Mouse (Mus musculus) cerebellum, adult 2 months (tissue): ENCODE measurements around the gene Mark2. TPM values are rescaled to one million over a fixed set of nuclear protein-coding genes. Genes with fewer than 3 reads are reported as not detected.

Experiments used
- DNase-seq, 2 experiments: peaks; one replicate each; pipeline ENCODE4 v3.0.0; 2021
- H3K27ac ChIP-seq: fragments of 200-500 bp; 2 replicates; pipeline ENCODE4 v1.5.1; 2012; ENCODE audit warnings: low read length, control low read depth, inconsistent platforms; ENCODE audit not compliant: insufficient read depth
- H3K27me3 ChIP-seq: fragments of 200-500 bp; 2 replicates; pipeline ENCODE4 v1.6.1; 2012; ENCODE audit warnings: inconsistent platforms, mild to moderate bottlenecking, low read length, moderate library complexity; ENCODE audit not compliant: control insufficient read depth, insufficient read depth
- H3K4me1 ChIP-seq: fragments of 200-500 bp; 2 replicates; pipeline ENCODE4 v1.6.1; 2011; ENCODE audit warnings: low read length; ENCODE audit not compliant: control insufficient read depth, insufficient read depth
- H3K4me3 ChIP-seq: fragments of 200-500 bp; replicated peaks from 2 replicates; pipeline ENCODE3; 2011; ENCODE audit warnings: mild to moderate bottlenecking, low read depth, low read length, control low read depth; ENCODE audit not compliant: insufficient read depth
- CTCF ChIP-seq: fragments of 200-500 bp; IDR thresholded peaks from 2 replicates; pipeline ENCODE4 v1.5.1; 2011; ENCODE audit warnings: low read depth, mild to moderate bottlenecking, control low read depth, low read length, moderate library complexity, borderline replicate concordance; ENCODE audit not compliant: insufficient read depth
- POLR2A ChIP-seq: fragments of 200-500 bp; IDR thresholded peaks from 2 replicates; pipeline ENCODE4 v1.6.1; 2011; ENCODE audit warnings: low read length, control low read depth, borderline replicate concordance; ENCODE audit not compliant: insufficient read depth
- WGBS: fragments of 180-500 bp; shearing (Covaris S2); methylation state at CpG from one replicate; pipeline ENCODE4 v1.1.7; 2018; 5-methylcytosine and 5-hydroxymethylcytosine counted together
- polyA plus RNA-seq: library from polyadenylated mRNA; depleted of rRNA; stranded (reverse); fragments of >200 nt; gene quantifications from 2 replicates; pipeline ENCODE4 v1.2.3, GENCODE M21; 2012; rRNA removed

The Mark2 gene
- polyA plus RNA-seq: 75.3 and 76.2 TPM in 2 replicates

GRCm38 (mm10) chr19:7341512-7342397 lies at the start of gene Mark2:
TSS of gene Mark2 (minus strand) at chr19:7341860.
- peak; percentile 99 to 100 for DNase-seq
- TF ChIP-seq POLR2A (peak; percentile 89), CTCF (no peak)
- Histone ChIP-seq H3K27me3 (no peaks in the 10 kb centered on the region), H3K4me1 (peaks cover 15% of the 10 kb centered on the region), H3K27ac (peak within 1 kb of the TSS; percentile 46; the same call in 1 of the 2 replicates), H3K4me3 (peak within 1 kb of the TSS; percentile 94)
- 2% methylated on average over 63 of the region's 63 CpGs for WGBS

GRCm38 (mm10) chr19:7388488-7388887 lies 46.8 kb upstream of the Mark2 start:
- Histone ChIP-seq H3K4me1 (no peaks in the 10 kb centered on the region), H3K27me3 (no peaks in the 10 kb centered on the region), H3K4me3 (no peak overlapping the region), H3K27ac (no peak overlapping the region)
- DNase-seq: no peak
- no peak for TF ChIP-seq POLR2A
- no peak for TF ChIP-seq CTCF
- 90% methylated on average over 6 of the region's 6 CpGs for WGBS

- no peak for DNase-seq
- TF ChIP-seq POLR2A (no peak), CTCF (no peak)
- Histone ChIP-seq H3K4me3 (no peak overlapping the region), H3K27ac (no peak overlapping the region), H3K4me1 (no peaks in the 10 kb centered on the region; the same call in 1 of the 2 replicates), H3K27me3 (no peaks in the 10 kb centered on the region)
- WGBS: 16% methylated on average over 2 of the region's 2 CpGs
Measured at GRCm38 (mm10) chr19:7386042-7386441, 44.4 kb upstream of the Mark2 start.

GRCm38 (mm10) chr19:7382903-7383865 lies 41.5 kb upstream of the Mark2 start, which contains the start of gene Spindoc:
TSS of gene Spindoc (minus strand) at chr19:7382994.
- DNase-seq: peak; percentile 98 to 100
- TF ChIP-seq POLR2A: peak; percentile 50; the same call in 1 of the 2 replicates
- no peak for TF ChIP-seq CTCF
- WGBS: under 1% methylated on average over 52 of the region's 52 CpGs

GRCm38 (mm10) chr19:7382248-7382902 lies 40.7 kb upstream of the Mark2 start:
- Histone ChIP-seq H3K4me3 (peak overlapping the region; percentile 93), H3K27me3 (no peaks in the 10 kb centered on the region), H3K27ac (peak overlapping the region; percentile 85), H3K4me1 (no peaks in the 10 kb centered on the region; the same call in 1 of the 2 replicates)
- under 1% methylated on average over 60 of the region's 60 CpGs for WGBS
- no peak for TF ChIP-seq CTCF
- TF ChIP-seq POLR2A: no peak
- DNase-seq: peak; percentile 55 to 63

More at GRCm38 (mm10) chr19:7382903-7383865, 41.5 kb upstream of the Mark2 start, which contains the start of gene Spindoc:
- H3K27me3 ChIP-seq: no peaks in the 10 kb centered on the region
- peak within 1 kb of the TSS; percentile 93 for H3K4me3 ChIP-seq
- H3K4me1 ChIP-seq: no peaks in the 10 kb centered on the region; the same call in 1 of the 2 replicates
- peak within 1 kb of the TSS; percentile 85 for H3K27ac ChIP-seq

- Histone ChIP-seq H3K27ac (no peak overlapping the region), H3K4me3 (peak overlapping the region; percentile 93), H3K4me1 (no peaks in the 10 kb centered on the region; the same call in 1 of the 2 replicates), H3K27me3 (no peaks in the 10 kb centered on the region)
- 6% methylated on average over 8 of the region's 8 CpGs for WGBS
- TF ChIP-seq CTCF (no peak), POLR2A (no peak)
- DNase-seq: no peak
Measured at GRCm38 (mm10) chr19:7381906-7382247, 40.2 kb upstream of the Mark2 start.

- H3K4me3 ChIP-seq: no peak overlapping the region
- TF ChIP-seq POLR2A: no peak
- no peak for TF ChIP-seq CTCF
- DNase-seq: no peak
- H3K27ac ChIP-seq: no peak overlapping the region
- H3K27me3 ChIP-seq: no peaks in the 10 kb centered on the region
- H3K4me1 ChIP-seq: no peaks in the 10 kb centered on the region; the same call in 1 of the 2 replicates
- 91% methylated on average over 2 of the region's 2 CpGs for WGBS
Measured at GRCm38 (mm10) chr19:7377639-7378038, 36.0 kb upstream of the Mark2 start.
